27 mouse cellular contexts compared by ENCODE assay signal in genomic region chr19:14547871-14548270, GRCm38 (mm10). TPM values are rescaled to one million over a fixed set of nuclear protein-coding genes. Genes with fewer than 3 reads are reported as not detected.
DNase-seq lines count a peak whose midpoint lies in the region; ATAC-seq and TF ChIP-seq lines count a peak whose summit lies in the region.
"Had no signal": no experiment of that assay in that cellular context is flagged by ENCODE, and none has a peak within 500 bp of the region (broad histone marks: within the 10 kb centered on the region; RNA-seq: fewer than 3 reads in every experiment).

No protein-coding gene starts in this region.

- H3K27ac ChIP-seq in gastrocnemius, adult 2 months: no peak overlapping the region
- no peak overlapping the region for H3K27ac ChIP-seq in intestine, embryonic 15.5 days
- peak overlapping the region; percentile 83 for H3K27ac ChIP-seq in small intestine, adult 2 months (ENCODE audit: insufficient read depth, low read depth, low read length)
- H3K27ac ChIP-seq: embryonic facial prominence, embryonic 10.5 days; embryonic facial prominence, embryonic 13.5 days; forebrain, embryonic 12.5 days; forebrain, embryonic 15.5 days; heart, embryonic 10.5 days; heart, embryonic 13.5 days; hindbrain, embryonic 12.5 days; hindbrain, embryonic 15.5 days had no signal

- H3K36me3 ChIP-seq in intestine, embryonic 15.5 days: no peaks in the 10 kb centered on the region
- peaks cover 10% of the 10 kb centered on the region for H3K36me3 ChIP-seq in small intestine, adult 2 months (ENCODE audit: control insufficient read depth, insufficient read depth, low read length)
- H3K36me3 ChIP-seq: forebrain, embryonic 12.5 days; forebrain, embryonic 15.5 days; heart, embryonic 10.5 days; heart, embryonic 13.5 days; hindbrain, embryonic 12.5 days; hindbrain, embryonic 15.5 days had no signal

- H3K27me3 ChIP-seq in intestine, embryonic 15.5 days (replicated peaks): no peaks in the 10 kb centered on the region
- no peaks in the 10 kb centered on the region for H3K27me3 ChIP-seq in small intestine, adult 2 months (ENCODE audit: control insufficient read depth, insufficient read depth, low read length)
- H3K27me3 ChIP-seq: embryonic facial prominence, embryonic 13.5 days; forebrain, embryonic 12.5 days; forebrain, embryonic 15.5 days; heart, embryonic 13.5 days; hindbrain, embryonic 12.5 days; hindbrain, embryonic 15.5 days had no signal

- TF ChIP-seq POLR2A in small intestine, adult 2 months (IDR thresholded peaks at IDR 0.05; ENCODE audit: low read depth, low read length): no peak

- H3K4me2 ChIP-seq in intestine, embryonic 15.5 days (replicated peaks): no peak overlapping the region
- H3K4me2 ChIP-seq: embryonic facial prominence, embryonic 13.5 days; forebrain, embryonic 12.5 days; forebrain, embryonic 15.5 days; heart, embryonic 13.5 days; hindbrain, embryonic 12.5 days; hindbrain, embryonic 15.5 days had no signal

- 86% methylated on average over 3 of the region's 3 CpGs for WGBS in intestine, embryonic 15.5 days
- WGBS in small intestine, adult 2 months: 58% methylated on average over 3 of the region's 3 CpGs

- H3K4me1 ChIP-seq in intestine, embryonic 15.5 days (replicated peaks): no peaks in the 10 kb centered on the region
- peaks cover 12% of the 10 kb centered on the region; the same call in 1 of the 2 replicates for H3K4me1 ChIP-seq in small intestine, adult 2 months (ENCODE audit: control insufficient read depth, insufficient read depth, insufficient read length, low read length)
- H3K4me1 ChIP-seq: embryonic facial prominence, embryonic 10.5 days; embryonic facial prominence, embryonic 13.5 days; heart, embryonic 10.5 days had no signal

- DNase-seq in gastrocnemius, adult 2 months: peak; percentile 16
- no peak for DNase-seq in gastrocnemius, adult 8-10 months (ENCODE audit: low spot score in 2 of 2)
- DNase-seq in lung, postnatal 14 days: peak; percentile 4
- no peak for DNase-seq in left cerebral cortex, postnatal 36 days (ENCODE audit: low spot score in 2 of 2)
- DNase-seq in kidney, postnatal 10 days: no peak
- no peak for DNase-seq in frontal cortex, postnatal 14 days (ENCODE audit: low spot score in 2 of 2)
- DNase-seq: adrenal gland, adult 8-10 months; adrenal gland, postnatal 25 days; cerebellum, adult 11-12 months; cerebellum, adult 8-10 months; cerebellum, postnatal 10 days; cerebellum, postnatal 36 days; embryo, embryonic 11 days; gastrocnemius, postnatal 25 days; heart, adult 18-20 months had no signal

- H3K4me3 ChIP-seq in gastrocnemius, adult 2 months: no peak overlapping the region
- no peak overlapping the region for H3K4me3 ChIP-seq in intestine, embryonic 15.5 days (replicated peaks)
- no peak overlapping the region for H3K4me3 ChIP-seq in small intestine, adult 2 months (ENCODE audit: low read depth, low read length)
- H3K4me3 ChIP-seq: embryonic facial prominence, embryonic 10.5 days; embryonic facial prominence, embryonic 13.5 days; erythroblast, embryonic 14.5 days; forebrain, embryonic 12.5 days; forebrain, embryonic 15.5 days; heart, embryonic 10.5 days; heart, embryonic 13.5 days; hindbrain, embryonic 12.5 days; hindbrain, embryonic 15.5 days had no signal

- intact Hi-C loops in gastrocnemius, adult 2 months (cut with DNase I): no loop called here
- intact Hi-C loops in left cerebral cortex, postnatal 36 days (cut with DNase I): no loop called here

- 0 out of 2 replicates have a peak, but pooled peaks have one; percentile 70 for ATAC-seq in intestine, embryonic 15.5 days
- ATAC-seq: activated CD4-positive, CD25-positive, alpha-beta regulatory T cell, adult 4 months; forebrain, embryonic 15.5 days had no signal

- H3K9me3 ChIP-seq in intestine, embryonic 15.5 days: no peaks in the 10 kb centered on the region
- H3K9me3 ChIP-seq: embryonic facial prominence, embryonic 10.5 days; embryonic facial prominence, embryonic 13.5 days; forebrain, embryonic 12.5 days; forebrain, embryonic 15.5 days; heart, embryonic 10.5 days; heart, embryonic 13.5 days; hindbrain, embryonic 12.5 days; hindbrain, embryonic 15.5 days had no signal

- H3K9ac ChIP-seq in intestine, embryonic 15.5 days: no peak overlapping the region
- H3K9ac ChIP-seq: embryonic facial prominence, embryonic 13.5 days; forebrain, embryonic 12.5 days; forebrain, embryonic 15.5 days; heart, embryonic 13.5 days; hindbrain, embryonic 12.5 days; hindbrain, embryonic 15.5 days had no signal

- no peak for TF ChIP-seq CTCF in gastrocnemius, adult 2 months (IDR thresholded peaks at IDR 0.05)
- no peak for TF ChIP-seq CTCF in small intestine, adult 2 months (IDR thresholded peaks at IDR 0.05; ENCODE audit: extremely low read depth, insufficient read length, insufficient replicate concordance, low read depth, low read length)

RNA-seq across cellular contexts. Expression of gene Tle4, which starts 50.0 kb away (rescaled TPM):
- total RNA-seq in gastrocnemius, adult 2 months (2021): 10 to 100 TPM; 17.8 to 20.8 TPM
- 10 to 100 TPM; 15.0 to 17.9 (median 16.5) TPM for total RNA-seq in gastrocnemius, adult 8-10 months (2022)
- 19.2 and 19.4 TPM in 2 replicates for polyA plus RNA-seq in intestine, embryonic 15.5 days (2015; fragmentation: Nextera tagmentation; extraction: Ambion mirVana)
- 10.1 and 24.6 TPM in 2 replicates for polyA plus RNA-seq in small intestine, adult 2 months (2012; rRNA removed)
- 10 to 100 TPM; 39.0 to 46.1 TPM for total RNA-seq in left cerebral cortex, postnatal 36 days (2021)

Comparison
In these comparisons a context has a peak if more than half of its experiments do, and no peak if none do; other contexts are left out.
1. DNase-seq: peak in gastrocnemius, adult 2 months (single experiment) and lung, postnatal 14 days (single experiment); none in gastrocnemius, adult 8-10 months (0 of 2), left cerebral cortex, postnatal 36 days (0 of 2), kidney, postnatal 10 days (single experiment) and frontal cortex, postnatal 14 days (0 of 2).